Mouse (Mus musculus) neural tube, embryonic 10.5 days (tissue): ENCODE results near the gene Trpm2.
"Not testable (repeated sequence)": the region's sequence is repeated elsewhere in the genome, so short reads cannot be mapped to it uniquely, and the experiment has no call there.

Source experiments
- DNase-seq: peaks from one replicate; pipeline ENCODE4 v3.0.0-alpha.2; 2017; ENCODE audit warnings: low spot score; ENCODE audit errors: extremely low spot score

The Trpm2 gene

GRCm38 (mm10) chr10:77970481-77970880 lies at the start of gene Trpm2:
Trpm2 (minus strand) TSS chr10:77970563.
- no peak for DNase-seq

- not testable (repeated sequence) for DNase-seq
Measured at GRCm38 (mm10) chr10:78019984-78020383, 49.6 kb upstream of the Trpm2 start.

GRCm38 (mm10) chr10:78019291-78019690 lies 48.9 kb upstream of the Trpm2 start:
- DNase-seq: no peak

GRCm38 (mm10) chr10:78018797-78019203 lies 48.4 kb upstream of the Trpm2 start:
- DNase-seq: peak; percentile 84

GRCm38 (mm10) chr10:78016366-78016765 lies 46.0 kb upstream of the Trpm2 start:
- no peak for DNase-seq

GRCm38 (mm10) chr10:78015489-78015888 lies 45.1 kb upstream of the Trpm2 start:
- no peak for DNase-seq

- no peak for DNase-seq
Measured at GRCm38 (mm10) chr10:78012661-78013495, 42.5 kb upstream of the Trpm2 start.

GRCm38 (mm10) chr10:78011116-78011515 lies 40.8 kb upstream of the Trpm2 start:
- not testable (repeated sequence) for DNase-seq

GRCm38 (mm10) chr10:78010335-78010734 lies 40.0 kb upstream of the Trpm2 start:
- peak; percentile 40 for DNase-seq

- DNase-seq: no peak
Measured at GRCm38 (mm10) chr10:78009945-78010293, 39.6 kb upstream of the Trpm2 start, which contains the start of gene Pfkl. Pfkl (minus strand) TSS chr10:78010083.

- peak; percentile 97 for DNase-seq
Measured at GRCm38 (mm10) chr10:78009184-78009944, 39.0 kb upstream of the Trpm2 start.

GRCm38 (mm10) chr10:78008169-78008568 lies 37.8 kb upstream of the Trpm2 start:
- DNase-seq: no peak

GRCm38 (mm10) chr10:78007203-78007602 lies 36.8 kb upstream of the Trpm2 start:
- no peak for DNase-seq

- no peak for DNase-seq
Measured at GRCm38 (mm10) chr10:78005791-78006438, 35.6 kb upstream of the Trpm2 start.

GRCm38 (mm10) chr10:78004479-78005100 lies 34.2 kb upstream of the Trpm2 start:
- DNase-seq: no peak

GRCm38 (mm10) chr10:78002316-78002715 lies 32.0 kb upstream of the Trpm2 start:
- no peak for DNase-seq

- no peak for DNase-seq
Measured at GRCm38 (mm10) chr10:78001796-78002195, 31.4 kb upstream of the Trpm2 start.

- no peak for DNase-seq
Measured at GRCm38 (mm10) chr10:78000200-78000599, 29.8 kb upstream of the Trpm2 start.

GRCm38 (mm10) chr10:77995639-77996038 lies 25.3 kb upstream of the Trpm2 start:
- no peak for DNase-seq

GRCm38 (mm10) chr10:77985775-77986174 lies 15.4 kb upstream of the Trpm2 start:
- no peak for DNase-seq

- DNase-seq: peak; percentile 79
Measured at GRCm38 (mm10) chr10:77984660-77985059, 14.3 kb upstream of the Trpm2 start.
